Mouse (Mus musculus) embryonic facial prominence, embryonic 13.5 days (tissue): ENCODE measurements around the gene Anxa4. TPM values are rescaled to one million over a fixed set of nuclear protein-coding genes. Genes with fewer than 3 reads are reported as not detected.

Experiments
- ATAC-seq: fragments of 200-750 bp; cut with Nextera tagmentation; 2 replicates; pipeline ENCODE4 v1.8.0; 2017; ENCODE audit warnings: low read depth; ENCODE audit not compliant: insufficient number of reproducible peaks, insufficient read depth, low FRiP score, low TSS enrichment
- H3K27ac ChIP-seq: fragments of 300-500 bp; sonication (generic); 2 replicates; pipeline ENCODE4 v1.5.1; 2015; ENCODE audit warnings: moderate library complexity, mild to moderate bottlenecking, inconsistent platforms
- H3K27me3 ChIP-seq: fragments of 300-500 bp; sonication (generic); 2 replicates; pipeline ENCODE4 v1.6.1; 2015; ENCODE audit warnings: mild to moderate bottlenecking, inconsistent platforms
- H3K36me3 ChIP-seq: fragments of 300-500 bp; sonication (generic); 2 replicates; pipeline ENCODE4 v1.6.1; 2015; ENCODE audit warnings: mild to moderate bottlenecking, inconsistent platforms
- H3K4me1 ChIP-seq: fragments of 300-500 bp; sonication (generic); 2 replicates; pipeline ENCODE4 v1.6.1; 2015; ENCODE audit warnings: inconsistent platforms
- H3K4me2 ChIP-seq: fragments of 300-500 bp; sonication (generic); 2 replicates; pipeline ENCODE4 v1.6.1; 2015; ENCODE audit warnings: moderate library complexity, mild to moderate bottlenecking, inconsistent platforms
- H3K4me3 ChIP-seq: fragments of 300-500 bp; sonication (generic); 2 replicates; pipeline ENCODE4 v1.5.1; 2015; ENCODE audit warnings: mild to moderate bottlenecking, inconsistent platforms
- H3K9ac ChIP-seq: fragments of 300-500 bp; sonication (generic); 2 replicates; pipeline ENCODE4 v1.6.1; 2015; ENCODE audit warnings: mild to moderate bottlenecking, inconsistent platforms
- H3K9me3 ChIP-seq: fragments of 300-500 bp; sonication (generic); 2 replicates; pipeline ENCODE4 v1.6.1; 2016; ENCODE audit warnings: inconsistent platforms
- WGBS: fragments of 180-500 bp; shearing (Covaris S2); methylation state at CpG from one replicate; pipeline ENCODE4 v1.1.7; 2015; ENCODE audit warnings: mixed read lengths; 5-methylcytosine and 5-hydroxymethylcytosine counted together
- polyA plus RNA-seq: library from polyadenylated mRNA; unstranded; fragments of >200 nt; fragmentation: Nextera tagmentation; extraction: Ambion mirVana; gene quantifications from 2 replicates; pipeline ENCODE4 v1.2.1, GENCODE M21; 2015

Gene Anxa4
- polyA plus RNA-seq, 1 experiment from 2014 or later = 32.5 TPM

DNA sequence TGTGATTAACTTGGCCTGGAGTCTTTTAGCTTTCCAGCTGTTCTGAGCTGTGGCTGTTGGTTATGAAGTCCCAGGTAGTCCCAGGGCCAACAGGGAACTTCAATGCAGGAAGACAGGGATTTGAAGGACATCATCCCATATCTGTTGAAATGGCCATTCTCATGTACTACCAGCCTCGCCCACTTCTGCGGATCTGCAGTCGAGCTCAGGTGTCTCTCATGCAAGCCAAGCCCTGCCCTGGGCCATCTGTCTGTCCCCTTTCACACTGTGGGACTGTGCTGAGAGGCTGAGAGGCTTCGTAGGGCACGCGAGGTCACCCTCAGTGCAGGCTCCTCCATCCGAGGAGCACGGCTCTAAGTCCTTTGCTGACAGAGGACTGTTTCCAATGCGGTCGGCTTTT lies 97.2 kb downstream of the Anxa4 start:
- Histone ChIP-seq H3K4me1 (no peaks in the 10 kb centered on the region), H3K36me3 (peaks cover 76% of the 10 kb centered on the region), H3K9me3 (no peaks in the 10 kb centered on the region), H3K27me3 (no peaks in the 10 kb centered on the region), H3K27ac (no peak overlapping the region), H3K9ac (no peak overlapping the region), H3K4me2 (no peak overlapping the region), H3K4me3 (no peak overlapping the region)
- 89% methylated on average over 10 of the region's 10 CpGs for WGBS
- ATAC-seq = no peak

GRCm38 (mm10) chr6:86694465-86694864 lies 98.9 kb downstream of the Anxa4 start:
- H3K27ac ChIP-seq = no peak overlapping the region
- H3K4me3 ChIP-seq = no peak overlapping the region
- H3K9ac ChIP-seq = no peak overlapping the region
- no peak for ATAC-seq
- H3K4me2 ChIP-seq = no peak overlapping the region
- H3K27me3 ChIP-seq = no peaks in the 10 kb centered on the region
- H3K9me3 ChIP-seq = no peaks in the 10 kb centered on the region
- no peaks in the 10 kb centered on the region for H3K4me1 ChIP-seq
- peaks cover 74% of the 10 kb centered on the region for H3K36me3 ChIP-seq

DNA sequence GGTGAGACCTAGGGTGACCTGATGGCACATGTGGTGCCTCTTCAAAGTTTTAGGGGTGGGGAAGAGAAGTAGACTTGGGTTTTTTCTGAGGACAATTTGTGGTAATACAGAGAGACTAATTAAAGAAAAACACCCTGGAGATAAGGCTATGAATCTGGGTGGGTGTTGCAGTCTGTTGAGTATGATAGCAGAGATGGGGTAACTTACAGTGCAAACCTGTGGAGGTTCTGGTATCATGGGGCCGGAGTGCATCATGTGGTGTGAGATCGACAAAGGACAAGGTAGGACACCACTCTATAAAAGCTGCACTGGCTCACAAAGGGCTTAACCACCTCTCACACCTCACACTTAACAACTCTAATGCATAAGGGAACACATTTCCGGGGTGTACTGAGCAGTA lies 103.7 kb downstream of the Anxa4 start:
- H3K4me3 ChIP-seq = no peak overlapping the region
- no peak overlapping the region for H3K27ac ChIP-seq
- no peaks in the 10 kb centered on the region for H3K27me3 ChIP-seq
- H3K9ac ChIP-seq = no peak overlapping the region
- 92% methylated on average over 3 of the region's 3 CpGs for WGBS
- ATAC-seq = no peak
- no peak overlapping the region for H3K4me2 ChIP-seq
- H3K9me3 ChIP-seq = no peaks in the 10 kb centered on the region
- peaks cover 34% of the 10 kb centered on the region for H3K36me3 ChIP-seq
- H3K4me1 ChIP-seq = no peaks in the 10 kb centered on the region

GRCm38 (mm10) chr6:86686971-86687370 lies 106.4 kb downstream of the Anxa4 start:
- Histone ChIP-seq H3K4me1 (peaks cover 7% of the 10 kb centered on the region), H3K9ac (no peak overlapping the region), H3K4me3 (no peak overlapping the region), H3K27ac (no peak overlapping the region), H3K27me3 (no peaks in the 10 kb centered on the region), H3K4me2 (no peak overlapping the region), H3K36me3 (peaks cover 33% of the 10 kb centered on the region), H3K9me3 (no peaks in the 10 kb centered on the region)
- 63% methylated on average over 1 of the region's 1 CpGs for WGBS
- no peak for ATAC-seq

Other genes with a start within 250 kb of the Anxa4 start
- 12.1 and 13.4 TPM in 2 replicates for gene Asprv1, start 165.4 kb downstream of the Anxa4 start, polyA plus RNA-seq
- gene Mxd1, start 124.4 kb downstream of the Anxa4 start, polyA plus RNA-seq = 12.8 and 14.9 TPM in 2 replicates
- 137 and 148 TPM in 2 replicates for gene Snrnp27, start 109.1 kb downstream of the Anxa4 start, polyA plus RNA-seq
- gene Gmcl1, start 60.2 kb downstream of the Anxa4 start, polyA plus RNA-seq = 46.6 and 48.6 TPM in 2 replicates
- 16.9 and 19.0 TPM in 2 replicates for gene Aak1, start 55.9 kb upstream of the Anxa4 start, polyA plus RNA-seq
- gene Nfu1, start 215.7 kb upstream of the Anxa4 start, polyA plus RNA-seq = 95.2 and 105 TPM in 2 replicates
- gene Gfpt1, start 249.3 kb upstream of the Anxa4 start, polyA plus RNA-seq = 22.0 and 22.2 TPM in 2 replicates